Mouse (Mus musculus) kidney, embryonic 14.5 days (tissue): ENCODE results near the gene A1bg. TPM values are rescaled to one million over a fixed set of nuclear protein-coding genes. Genes with fewer than 3 reads are reported as not detected.
A peak's percentile ranks its signal among the peaks of the same experiment; 100 is the strongest.

Experiments used
- ATAC-seq: fragments of 200-750 bp; cut with Nextera tagmentation; 2 replicates; pipeline ENCODE4 v1.8.0; 2017; ENCODE audit warnings: moderate number of reproducible peaks, mild to moderate bottlenecking, moderate TSS enrichment, moderate library complexity; ENCODE audit not compliant: low FRiP score, low TSS enrichment
- H3K27ac ChIP-seq: fragments of 300-500 bp; sonication (generic); 2 replicates; pipeline ENCODE4 v1.5.1; 2014; ENCODE audit warnings: low read depth, mild to moderate bottlenecking, low read length, moderate library complexity, mixed read lengths
- H3K27me3 ChIP-seq: fragments of 300-500 bp; sonication (generic); 2 replicates; pipeline ENCODE4 v1.6.1; 2014; ENCODE audit warnings: mild to moderate bottlenecking, low read length; ENCODE audit not compliant: control insufficient read depth, insufficient read depth
- H3K36me3 ChIP-seq: fragments of 300-500 bp; sonication (generic); 2 replicates; pipeline ENCODE4 v1.6.1; 2014; ENCODE audit warnings: low read length, mixed read lengths; ENCODE audit not compliant: control insufficient read depth, insufficient read depth
- H3K4me1 ChIP-seq: fragments of 300-500 bp; sonication (generic); 2 replicates; pipeline ENCODE4 v1.6.1; 2014; ENCODE audit warnings: low read length, mixed read lengths; ENCODE audit not compliant: control insufficient read depth, insufficient read depth
- H3K4me2 ChIP-seq: fragments of 300-500 bp; sonication (generic); replicated peaks from 2 replicates; pipeline ENCODE4 v1.6.1; 2014; ENCODE audit warnings: low read depth, mild to moderate bottlenecking, low read length
- H3K4me3 ChIP-seq: fragments of 300-500 bp; sonication (generic); 2 replicates; pipeline ENCODE4 v1.5.1; 2014; ENCODE audit warnings: mild to moderate bottlenecking, low read length
- H3K9ac ChIP-seq: fragments of 300-500 bp; sonication (generic); 2 replicates; pipeline ENCODE4 v1.6.1; 2014; ENCODE audit warnings: low read depth, mild to moderate bottlenecking, low read length, moderate library complexity
- H3K9me3 ChIP-seq: fragments of 300-500 bp; sonication (generic); 2 replicates; pipeline ENCODE4 v1.6.1; 2016; ENCODE audit warnings: low read length; ENCODE audit not compliant: control insufficient read depth
- WGBS: fragments of 180-500 bp; shearing (Covaris S2); extraction: QIAGEN DNeasy Blood & Tissue Kit; methylation state at CpG from one replicate; pipeline ENCODE4 v1.1.7; 2014; 5-methylcytosine and 5-hydroxymethylcytosine counted together
- polyA plus RNA-seq: library from polyadenylated mRNA; unstranded; fragments of >200 nt; fragmentation: Nextera tagmentation; extraction: Ambion mirVana; gene quantifications from 2 replicates; pipeline ENCODE4 v1.2.1, GENCODE M21; 2014

A1bg gene
- polyA plus RNA-seq, result not detected in 2 replicates

DNA sequence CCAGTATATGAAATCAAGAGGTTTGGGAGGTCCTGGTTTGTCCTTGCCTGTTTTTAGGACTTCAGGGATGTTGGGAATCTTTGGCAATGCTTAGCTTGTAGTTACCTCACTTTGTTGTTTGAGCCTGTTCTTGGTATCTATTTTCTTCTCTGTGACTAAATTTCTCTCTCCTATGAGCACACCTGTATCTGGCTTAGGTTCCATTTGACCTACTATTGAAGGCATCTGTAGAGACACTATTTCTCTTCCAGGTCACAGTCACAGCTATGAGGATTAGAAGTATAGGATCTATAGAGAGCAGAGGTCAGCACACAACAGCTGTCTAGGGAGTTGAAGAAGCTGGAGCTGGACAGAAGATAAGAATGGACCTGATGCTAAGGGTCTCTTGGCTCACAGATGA lies at the start of gene A1bg:
Gene A1bg, minus strand, starts transcription at position 101 of the 400 bp plus-strand sequence.
- H3K36me3 ChIP-seq, result no peaks in the 10 kb centered on the region
- no peak within 1 kb of the TSS for H3K27ac ChIP-seq
- H3K4me2 ChIP-seq, result no peak within 1 kb of the TSS
- H3K9ac ChIP-seq, result no peak within 1 kb of the TSS
- H3K4me3 ChIP-seq, result no peak within 1 kb of the TSS
- H3K27me3 ChIP-seq, result no peaks in the 10 kb centered on the region
- no peak for ATAC-seq
- no peaks in the 10 kb centered on the region for H3K4me1 ChIP-seq
- H3K9me3 ChIP-seq, result no peaks in the 10 kb centered on the region

GRCm38 (mm10) chr15:60968549-60968861 lies 45.7 kb upstream of the A1bg start:
- Histone ChIP-seq H3K9me3 (no peaks in the 10 kb centered on the region), H3K36me3 (no peaks in the 10 kb centered on the region), H3K27ac (no peak overlapping the region), H3K4me1 (no peaks in the 10 kb centered on the region), H3K4me2 (no peak overlapping the region), H3K4me3 (no peak overlapping the region), H3K27me3 (no peaks in the 10 kb centered on the region), H3K9ac (no peak overlapping the region)
- WGBS, result 83% methylated on average over 1 of the region's 1 CpGs
- no peak for ATAC-seq

DNA sequence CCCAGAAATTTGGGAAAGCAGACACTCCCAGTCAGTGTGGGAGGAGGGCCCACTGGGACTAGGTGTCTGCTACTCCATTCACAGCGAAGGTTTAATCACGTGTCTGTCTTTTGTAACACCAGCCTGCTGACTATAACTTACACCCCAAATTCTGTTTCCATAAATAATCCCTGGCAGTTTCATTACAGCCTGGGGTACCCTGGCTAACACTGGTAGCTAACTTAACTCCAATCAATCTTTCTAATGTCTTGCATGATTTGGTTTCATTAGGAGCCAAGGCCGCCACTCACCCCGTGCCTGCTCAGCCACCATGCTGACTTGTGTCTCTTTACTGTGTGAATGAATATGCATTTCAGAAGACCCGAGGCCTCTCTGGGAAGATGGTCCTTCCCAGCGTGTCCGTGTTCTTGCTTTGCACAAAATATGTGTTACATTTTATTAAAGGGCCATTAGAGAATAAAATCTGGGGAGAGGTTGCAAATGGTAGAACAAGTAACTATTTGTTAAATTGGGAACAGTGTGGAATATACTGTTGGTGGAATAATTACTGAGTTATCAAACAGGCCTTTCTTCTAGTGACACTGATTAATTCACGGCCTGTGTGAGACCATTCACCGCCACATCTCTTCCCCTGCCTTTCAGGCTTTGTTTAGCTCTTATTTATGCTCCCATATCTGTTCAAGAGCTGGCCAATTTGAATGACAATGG lies 45.2 kb upstream of the A1bg start:
- no peak overlapping the region for H3K4me2 ChIP-seq
- 27% methylated on average over 9 of the region's 9 CpGs for WGBS
- ATAC-seq, result peak; percentile 95
- no peaks in the 10 kb centered on the region for H3K36me3 ChIP-seq
- no peaks in the 10 kb centered on the region for H3K27me3 ChIP-seq
- H3K4me1 ChIP-seq, result no peaks in the 10 kb centered on the region
- no peaks in the 10 kb centered on the region for H3K9me3 ChIP-seq
- no peak overlapping the region for H3K27ac ChIP-seq
- H3K4me3 ChIP-seq, result no peak overlapping the region
- no peak overlapping the region for H3K9ac ChIP-seq

DNA sequence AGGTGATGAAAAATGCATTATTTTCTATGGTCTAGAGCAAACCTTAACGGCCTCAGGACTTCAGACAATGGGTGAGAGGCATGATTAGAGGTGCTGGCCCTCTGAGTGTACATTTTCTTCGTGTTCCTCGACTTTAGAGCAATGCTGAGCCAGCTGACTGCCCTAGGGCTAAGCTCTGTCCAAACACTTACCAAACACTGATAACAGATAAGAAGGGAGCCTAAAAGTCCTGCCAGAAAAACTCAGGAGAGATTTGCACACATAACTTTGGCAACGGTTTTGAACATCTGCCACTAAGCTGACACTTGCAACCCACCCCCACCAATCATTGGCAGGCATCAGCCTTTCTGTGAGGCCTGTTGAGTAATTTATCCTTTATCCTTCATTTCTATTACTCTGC lies 2.9 kb upstream of the A1bg start:
- WGBS, result 69% methylated on average over 4 of the region's 4 CpGs
- ATAC-seq, result no peak
- H3K36me3 ChIP-seq, result no peaks in the 10 kb centered on the region

GRCm38 (mm10) chr15:60903763-60904697 lies 18.8 kb downstream of the A1bg start:
- H3K4me2 ChIP-seq, result no peak overlapping the region
- H3K9ac ChIP-seq, result no peak overlapping the region
- no peak for ATAC-seq
- H3K27ac ChIP-seq, result no peak overlapping the region
- H3K27me3 ChIP-seq, result no peaks in the 10 kb centered on the region
- no peak overlapping the region for H3K4me3 ChIP-seq
- 68% methylated on average over 6 of the region's 6 CpGs for WGBS
- H3K9me3 ChIP-seq, result no peaks in the 10 kb centered on the region
- no peaks in the 10 kb centered on the region for H3K4me1 ChIP-seq
- H3K36me3 ChIP-seq, result no peaks in the 10 kb centered on the region

More for the DNA sequence above, 2.9 kb upstream of the A1bg start:
- Histone ChIP-seq H3K27ac (no peak overlapping the region), H3K9ac (no peak overlapping the region), H3K4me3 (no peak overlapping the region), H3K4me2 (no peak overlapping the region), H3K27me3 (no peaks in the 10 kb centered on the region), H3K9me3 (no peaks in the 10 kb centered on the region), H3K4me1 (no peaks in the 10 kb centered on the region)

- Histone ChIP-seq H3K9me3 (no peaks in the 10 kb centered on the region), H3K4me1 (no peaks in the 10 kb centered on the region), H3K27me3 (no peaks in the 10 kb centered on the region), H3K4me3 (no peak overlapping the region), H3K27ac (no peak overlapping the region), H3K36me3 (no peaks in the 10 kb centered on the region), H3K9ac (no peak overlapping the region), H3K4me2 (no peak overlapping the region)
- no peak for ATAC-seq
- 36% methylated on average over 6 of the region's 6 CpGs for WGBS
Measured at GRCm38 (mm10) chr15:60898187-60898965, 24.4 kb downstream of the A1bg start.

GRCm38 (mm10) chr15:60896040-60896439 lies 26.8 kb downstream of the A1bg start:
- no peak overlapping the region for H3K9ac ChIP-seq
- WGBS, result 78% methylated on average over 2 of the region's 2 CpGs
- H3K4me2 ChIP-seq, result no peak overlapping the region
- no peak for ATAC-seq
- H3K27ac ChIP-seq, result no peak overlapping the region
- H3K27me3 ChIP-seq, result no peaks in the 10 kb centered on the region
- no peak overlapping the region for H3K4me3 ChIP-seq
- no peaks in the 10 kb centered on the region for H3K4me1 ChIP-seq
- no peaks in the 10 kb centered on the region for H3K36me3 ChIP-seq
- no peaks in the 10 kb centered on the region for H3K9me3 ChIP-seq

DNA sequence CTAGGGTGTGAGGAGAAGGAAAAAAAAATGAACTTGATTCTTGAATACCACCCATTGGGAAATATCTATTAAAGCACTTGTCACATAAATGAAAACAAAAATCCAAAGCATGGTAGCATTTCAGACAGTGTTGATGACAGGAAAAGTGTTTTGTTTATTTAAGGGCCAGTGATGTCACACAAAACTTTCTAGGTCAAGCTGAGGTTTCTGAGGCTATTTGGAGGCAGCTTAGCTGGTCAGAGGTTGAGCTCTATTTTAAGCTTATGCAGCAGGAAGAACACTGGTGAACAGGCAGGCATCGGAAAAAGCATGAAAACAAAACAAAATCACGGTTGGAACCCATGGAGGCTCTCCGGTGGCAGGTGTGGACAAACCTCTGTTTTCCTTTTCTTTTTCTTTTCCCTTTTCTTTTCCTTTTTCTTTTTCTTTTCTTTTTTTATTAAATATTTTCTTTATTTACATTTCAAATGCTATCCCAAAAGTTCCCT lies 29.8 kb downstream of the A1bg start:
- 71% methylated on average over 3 of the region's 3 CpGs for WGBS
- Histone ChIP-seq H3K9me3 (no peaks in the 10 kb centered on the region), H3K27ac (no peak overlapping the region), H3K36me3 (no peaks in the 10 kb centered on the region), H3K27me3 (no peaks in the 10 kb centered on the region), H3K4me3 (no peak overlapping the region), H3K9ac (no peak overlapping the region), H3K4me1 (no peaks in the 10 kb centered on the region), H3K4me2 (no peak overlapping the region)
- ATAC-seq, result no peak
